Mouse (Mus musculus) cortical plate, adult 2 months (tissue): ENCODE data around the gene Lenep.
A peak's percentile ranks its signal among the peaks of the same experiment; 100 is the strongest.

Source experiments
- CTCF ChIP-seq: fragments of 200-500 bp; IDR thresholded peaks from 2 replicates; pipeline ENCODE4 v1.5.1; 2011; ENCODE audit warnings: mild to moderate bottlenecking, control low read depth, low read length; ENCODE audit not compliant: insufficient read depth; ENCODE audit errors: extremely low read depth
- POLR2A ChIP-seq: fragments of 200-500 bp; IDR thresholded peaks from 2 replicates; pipeline ENCODE4 v1.6.1; 2011; ENCODE audit warnings: mild to moderate bottlenecking, low read length, control low read depth; ENCODE audit not compliant: insufficient read depth; ENCODE audit errors: extremely low read depth

GRCm38 (mm10) chr3:89421002-89421774 lies 18.6 kb upstream of the Lenep start:
- TF ChIP-seq POLR2A (peak; percentile 98), CTCF (no peak)
